21 mouse cellular contexts compared by ENCODE assay signal in the genomic region with DNA sequence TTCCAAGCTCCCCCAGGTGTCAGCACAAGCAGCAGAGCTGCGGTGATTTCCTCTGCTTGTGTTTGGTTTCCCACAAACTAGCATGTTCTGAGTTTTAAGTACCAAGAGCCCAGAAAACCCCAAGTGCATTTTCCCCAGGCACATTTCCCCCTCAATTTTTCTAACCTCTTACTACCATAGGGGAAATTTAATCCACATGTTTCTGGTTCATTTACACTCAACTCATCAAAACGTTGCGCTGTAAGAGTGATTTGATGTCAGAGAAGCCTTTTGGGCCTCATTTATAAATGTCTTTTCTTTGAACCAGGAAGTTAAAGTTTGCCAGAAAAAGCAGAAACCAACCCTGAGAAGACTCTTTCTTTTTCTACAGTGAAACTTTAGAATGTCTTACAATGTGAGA.
A peak's percentile ranks its signal among the peaks of the same experiment; 100 is the strongest.
DNase-seq lines count a peak whose midpoint lies in the region; ATAC-seq lines count a peak whose summit lies in the region.
"Had no signal": no experiment of that assay in that cellular context is flagged by ENCODE, and none has a peak within 500 bp of the region (broad histone marks: within the 10 kb centered on the region; RNA-seq: fewer than 3 reads in every experiment).

No protein-coding gene starts in this region.

- no peak for DNase-seq in limb, embryonic 10.5 days (ENCODE audit: low spot score)
- DNase-seq in embryonic facial prominence, embryonic 14.5 days (ENCODE audit: low spot score): peak; percentile 85
- peak; percentile 14 for DNase-seq in forelimb bud, embryonic 11.5 days (ENCODE audit: low read depth, low spot score)
- no peak for DNase-seq in cerebellum, adult 11-12 months
- no peak for DNase-seq in gastrocnemius, postnatal 36 days
- DNase-seq: adrenal gland, adult 2 months; adrenal gland, postnatal 14 days; cerebellum, adult 18-20 months; cerebellum, adult 9-10 months; cerebellum, postnatal 14 days; gastrocnemius, postnatal 10 days; heart, adult 11 months had no signal

- H3K36me3 ChIP-seq in limb, embryonic 13.5 days: no peaks in the 10 kb centered on the region
- no peaks in the 10 kb centered on the region for H3K36me3 ChIP-seq in limb, embryonic 10.5 days
- no peaks in the 10 kb centered on the region for H3K36me3 ChIP-seq in embryonic facial prominence, embryonic 14.5 days (ENCODE audit: control insufficient read depth, insufficient read depth, low read length)
- H3K36me3 ChIP-seq: embryonic facial prominence, embryonic 15.5 days; forebrain, embryonic 12.5 days; forebrain, embryonic 15.5 days; hindbrain, embryonic 12.5 days; hindbrain, embryonic 15.5 days had no signal

- peak; percentile 40; the same call in 1 of the 2 replicates for ATAC-seq in limb, embryonic 13.5 days (ENCODE audit: low FRiP score, low read depth)
- peak; percentile 41; the same call in 1 of the 2 replicates for ATAC-seq in embryonic facial prominence, embryonic 14.5 days (ENCODE audit: low read depth)
- ATAC-seq: CD4-positive, CD25-positive, alpha-beta regulatory T cell, adult 4 months; forebrain, embryonic 15.5 days; intestine, postnatal 0 days had no signal

- H3K27ac ChIP-seq in limb, embryonic 13.5 days: no peak overlapping the region; the same call in 1 of the 2 replicates
- H3K27ac ChIP-seq in limb, embryonic 10.5 days: no peak overlapping the region
- 0 out of 2 replicates have a peak overlapping the region, but pooled peaks have one; percentile 39 for H3K27ac ChIP-seq in embryonic facial prominence, embryonic 14.5 days (replicated peaks; ENCODE audit: low read depth, low read length)
- H3K27ac ChIP-seq: embryonic facial prominence, embryonic 15.5 days; forebrain, embryonic 12.5 days; forebrain, embryonic 15.5 days; hindbrain, embryonic 12.5 days; hindbrain, embryonic 15.5 days had no signal

- H3K27me3 ChIP-seq in limb, embryonic 13.5 days: no peaks in the 10 kb centered on the region
- H3K27me3 ChIP-seq in limb, embryonic 10.5 days (ENCODE audit: low read depth, poor library complexity, severe bottlenecking): no peaks in the 10 kb centered on the region
- no peaks in the 10 kb centered on the region for H3K27me3 ChIP-seq in embryonic facial prominence, embryonic 14.5 days (replicated peaks; ENCODE audit: control insufficient read depth, insufficient read depth, low read length)
- H3K27me3 ChIP-seq: embryonic facial prominence, embryonic 15.5 days; forebrain, embryonic 12.5 days; forebrain, embryonic 15.5 days; hindbrain, embryonic 12.5 days; hindbrain, embryonic 15.5 days had no signal

- no peak overlapping the region for H3K4me3 ChIP-seq in limb, embryonic 13.5 days
- H3K4me3 ChIP-seq in limb, embryonic 10.5 days: no peak overlapping the region
- no peak overlapping the region for H3K4me3 ChIP-seq in embryonic facial prominence, embryonic 14.5 days (ENCODE audit: low read depth, low read length)
- H3K4me3 ChIP-seq: embryonic facial prominence, embryonic 15.5 days; forebrain, embryonic 12.5 days; forebrain, embryonic 15.5 days; hindbrain, embryonic 12.5 days; hindbrain, embryonic 15.5 days had no signal

- intact Hi-C loops in gastrocnemius, postnatal 36 days (cut with DNase I): no loop called here

- H3K9ac ChIP-seq in limb, embryonic 13.5 days: no peak overlapping the region
- no peak overlapping the region for H3K9ac ChIP-seq in embryonic facial prominence, embryonic 14.5 days (ENCODE audit: low read depth, low read length)
- H3K9ac ChIP-seq: embryonic facial prominence, embryonic 15.5 days; forebrain, embryonic 12.5 days; forebrain, embryonic 15.5 days; hindbrain, embryonic 12.5 days; hindbrain, embryonic 15.5 days had no signal

- no peaks in the 10 kb centered on the region for H3K9me3 ChIP-seq in limb, embryonic 13.5 days
- no peaks in the 10 kb centered on the region for H3K9me3 ChIP-seq in limb, embryonic 10.5 days (replicated peaks)
- H3K9me3 ChIP-seq in embryonic facial prominence, embryonic 14.5 days (ENCODE audit: control insufficient read depth, low read length): no peaks in the 10 kb centered on the region
- H3K9me3 ChIP-seq: embryonic facial prominence, embryonic 15.5 days; forebrain, embryonic 12.5 days; forebrain, embryonic 15.5 days; hindbrain, embryonic 12.5 days; hindbrain, embryonic 15.5 days had no signal

- 34% methylated on average over 3 of the region's 3 CpGs for WGBS in limb, embryonic 13.5 days
- 64% methylated on average over 3 of the region's 3 CpGs for WGBS in limb, embryonic 10.5 days
- 33% methylated on average over 3 of the region's 3 CpGs for WGBS in embryonic facial prominence, embryonic 14.5 days

- no peak overlapping the region for H3K4me2 ChIP-seq in limb, embryonic 13.5 days (replicated peaks)
- no peak overlapping the region for H3K4me2 ChIP-seq in embryonic facial prominence, embryonic 14.5 days (ENCODE audit: low read depth, low read length)
- H3K4me2 ChIP-seq: embryonic facial prominence, embryonic 15.5 days; forebrain, embryonic 12.5 days; forebrain, embryonic 15.5 days; heart, embryonic 11.5 days; hindbrain, embryonic 12.5 days; hindbrain, embryonic 15.5 days had no signal

- peaks cover 4% of the 10 kb centered on the region; the same call in 1 of the 2 replicates for H3K4me1 ChIP-seq in limb, embryonic 13.5 days
- no peaks in the 10 kb centered on the region for H3K4me1 ChIP-seq in limb, embryonic 10.5 days
- peaks cover 6% of the 10 kb centered on the region; the same call in 1 of the 2 replicates for H3K4me1 ChIP-seq in embryonic facial prominence, embryonic 14.5 days (ENCODE audit: control insufficient read depth, insufficient read depth, low read length)
- H3K4me1 ChIP-seq: embryonic facial prominence, embryonic 15.5 days; forebrain, embryonic 12.5 days; forebrain, embryonic 15.5 days; hindbrain, embryonic 12.5 days; hindbrain, embryonic 15.5 days had no signal

Comparison
In these comparisons a context has a peak if more than half of its experiments do, and no peak if none do; other contexts are left out.
1. DNase-seq: peak in embryonic facial prominence, embryonic 14.5 days (single experiment) and forelimb bud, embryonic 11.5 days (single experiment); none in limb, embryonic 10.5 days (single experiment), cerebellum, adult 11-12 months (single experiment) and gastrocnemius, postnatal 36 days (0 of 2).